Mouse (Mus musculus): ENCODE results near the gene Hmox2. TPM values are rescaled to one million over a fixed set of nuclear protein-coding genes. Genes with fewer than 3 reads are reported as not detected.
"Not testable (repeated sequence)": the region's sequence is repeated elsewhere in the genome, so short reads cannot be mapped to it uniquely, and the experiment has no call there.

Gene Hmox2
- polyA plus RNA-seq, 1 experiment from 2014 or later: 85.2 TPM

GRCm38 (mm10) chr16:4684457-4684791, 41.7 kb upstream of the Hmox2 start:
- ATAC-seq (ENCODE audit: insufficient read depth, low FRiP score): no peak
- H3K9ac ChIP-seq (ENCODE audit: low read length): peak overlapping the region; percentile 98
- H3K4me1 ChIP-seq (ENCODE audit: control insufficient read depth, insufficient read depth, low read length): peaks cover 9% of the 10 kb centered on the region
- H3K4me2 ChIP-seq (ENCODE audit: low read depth, low read length): peak overlapping the region; percentile 98
- H3K27ac ChIP-seq (ENCODE audit: low read length): peak overlapping the region; percentile 62; the same call in 1 of the 2 replicates
- under 1% methylated on average over 9 of the region's 9 CpGs for WGBS
- H3K27me3 ChIP-seq (ENCODE audit: control insufficient read depth, insufficient read depth, low read length): no peaks in the 10 kb centered on the region
- H3K4me3 ChIP-seq (replicated peaks; ENCODE audit: low read length): peak overlapping the region; percentile 98
- no peaks in the 10 kb centered on the region for H3K9me3 ChIP-seq (replicated peaks; ENCODE audit: control insufficient read depth, low read length)
- H3K36me3 ChIP-seq (ENCODE audit: control insufficient read depth, insufficient read depth, low read length): peaks cover 5% of the 10 kb centered on the region

- H3K27ac ChIP-seq (ENCODE audit: low read length); ATAC-seq (ENCODE audit: insufficient read depth, low FRiP score); H3K9me3 ChIP-seq (replicated peaks; ENCODE audit: control insufficient read depth, low read length); H3K4me3 ChIP-seq (replicated peaks; ENCODE audit: low read length); H3K4me1 ChIP-seq (ENCODE audit: control insufficient read depth, insufficient read depth, low read length); H3K9ac ChIP-seq (ENCODE audit: low read length); H3K27me3 ChIP-seq (ENCODE audit: control insufficient read depth, insufficient read depth, low read length); H3K4me2 ChIP-seq (ENCODE audit: low read depth, low read length): not testable (repeated sequence)
- H3K36me3 ChIP-seq (ENCODE audit: control insufficient read depth, insufficient read depth, low read length): peaks cover 30% of the 10 kb centered on the region
- 96% methylated on average over 4 of the region's 4 CpGs for WGBS
These were observed 36.8 kb upstream of the Hmox2 start for GRCm38 (mm10) chr16:4689371-4689770.

- WGBS: 86% methylated on average over 3 of the region's 3 CpGs
- H3K4me3 ChIP-seq (replicated peaks; ENCODE audit: low read length): no peak overlapping the region
These were observed 24.9 kb upstream of the Hmox2 start for GRCm38 (mm10) chr16:4701211-4701610.

DNA sequence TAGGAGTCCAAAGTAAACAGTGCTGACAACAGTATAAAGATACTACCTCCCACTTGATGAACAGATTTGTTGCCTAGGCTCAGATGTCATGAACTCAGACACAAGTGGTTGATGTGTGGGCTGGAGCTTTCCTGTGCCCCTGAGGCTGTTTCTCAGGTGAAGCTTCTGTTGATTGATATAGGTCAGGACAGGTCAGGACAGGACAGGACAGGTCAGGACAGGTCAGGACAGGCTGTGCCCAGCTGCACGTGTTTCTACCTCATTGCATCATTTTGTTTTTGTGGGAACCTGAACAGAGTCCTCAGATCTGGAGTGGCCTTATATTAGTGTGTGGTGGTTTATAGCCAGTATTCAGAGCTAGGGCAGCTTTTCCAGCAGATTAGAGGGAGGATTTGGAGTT, 23.5 kb upstream of the Hmox2 start:
- no peak for ATAC-seq (ENCODE audit: insufficient read depth, low FRiP score)
- no peaks in the 10 kb centered on the region for H3K9me3 ChIP-seq (replicated peaks; ENCODE audit: control insufficient read depth, low read length)
- no peaks in the 10 kb centered on the region for H3K4me1 ChIP-seq (ENCODE audit: control insufficient read depth, insufficient read depth, low read length)
- H3K27ac ChIP-seq (ENCODE audit: low read length): no peak overlapping the region
- no peaks in the 10 kb centered on the region for H3K27me3 ChIP-seq (ENCODE audit: control insufficient read depth, insufficient read depth, low read length)
- no peak overlapping the region for H3K4me2 ChIP-seq (ENCODE audit: low read depth, low read length)
- H3K4me3 ChIP-seq (replicated peaks; ENCODE audit: low read length): no peak overlapping the region
- peaks cover 36% of the 10 kb centered on the region; the same call in 1 of the 2 replicates for H3K36me3 ChIP-seq (ENCODE audit: control insufficient read depth, insufficient read depth, low read length)
- no peak overlapping the region for H3K9ac ChIP-seq (ENCODE audit: low read length)
- WGBS: 40% methylated on average over 1 of the region's 1 CpGs

More at GRCm38 (mm10) chr16:4701211-4701610, 24.9 kb upstream of the Hmox2 start:
- Histone ChIP-seq H3K27ac (ENCODE audit: low read length) (no peak overlapping the region), H3K4me2 (ENCODE audit: low read depth, low read length) (no peak overlapping the region), H3K27me3 (ENCODE audit: control insufficient read depth, insufficient read depth, low read length) (no peaks in the 10 kb centered on the region), H3K9me3 (replicated peaks; ENCODE audit: control insufficient read depth, low read length) (no peaks in the 10 kb centered on the region), H3K4me1 (ENCODE audit: control insufficient read depth, insufficient read depth, low read length) (no peaks in the 10 kb centered on the region), H3K36me3 (ENCODE audit: control insufficient read depth, insufficient read depth, low read length) (peaks cover 37% of the 10 kb centered on the region; the same call in 1 of the 2 replicates), H3K9ac (ENCODE audit: low read length) (no peak overlapping the region)
- no peak for ATAC-seq (ENCODE audit: insufficient read depth, low FRiP score)

DNA sequence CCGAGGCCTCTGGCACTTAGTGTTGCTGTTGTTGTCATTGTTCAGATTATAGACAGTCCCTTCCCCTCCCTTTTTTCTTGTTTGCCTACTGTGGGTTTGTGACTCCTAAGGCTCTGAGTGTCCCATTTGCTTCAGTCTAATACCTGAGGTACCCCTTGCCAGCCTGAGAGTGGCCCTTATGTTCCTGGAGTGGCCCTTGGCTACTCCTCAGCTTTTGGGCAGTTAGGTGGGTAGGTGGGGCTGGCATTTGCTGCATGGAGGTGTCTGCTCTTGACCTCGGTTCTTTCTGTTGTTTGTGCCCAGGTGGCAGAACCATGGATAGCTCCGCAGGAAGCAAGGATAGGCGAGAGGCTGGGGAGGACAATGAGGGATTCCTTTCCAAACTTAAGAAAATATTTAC, 20.6 kb upstream of the Hmox2 start:
- Histone ChIP-seq H3K4me1 (ENCODE audit: control insufficient read depth, insufficient read depth, low read length) (no peaks in the 10 kb centered on the region), H3K9ac (ENCODE audit: low read length) (no peak overlapping the region), H3K9me3 (replicated peaks; ENCODE audit: control insufficient read depth, low read length) (no peaks in the 10 kb centered on the region), H3K4me2 (ENCODE audit: low read depth, low read length) (no peak overlapping the region), H3K27ac (ENCODE audit: low read length) (no peak overlapping the region), H3K36me3 (ENCODE audit: control insufficient read depth, insufficient read depth, low read length) (peaks cover 32% of the 10 kb centered on the region; the same call in 1 of the 2 replicates), H3K27me3 (ENCODE audit: control insufficient read depth, insufficient read depth, low read length) (no peaks in the 10 kb centered on the region), H3K4me3 (replicated peaks; ENCODE audit: low read length) (no peak overlapping the region)
- 43% methylated on average over 4 of the region's 4 CpGs for WGBS
- ATAC-seq (ENCODE audit: insufficient read depth, low FRiP score): no peak

GRCm38 (mm10) chr16:4711173-4711572, 15.0 kb upstream of the Hmox2 start:
- H3K9me3 ChIP-seq (replicated peaks; ENCODE audit: control insufficient read depth, low read length): no peaks in the 10 kb centered on the region
- H3K27ac ChIP-seq (ENCODE audit: low read length): no peak overlapping the region
- no peak overlapping the region for H3K9ac ChIP-seq (ENCODE audit: low read length)
- H3K27me3 ChIP-seq (ENCODE audit: control insufficient read depth, insufficient read depth, low read length): no peaks in the 10 kb centered on the region
- 89% methylated on average over 4 of the region's 4 CpGs for WGBS
- H3K36me3 ChIP-seq (ENCODE audit: control insufficient read depth, insufficient read depth, low read length): peaks cover 14% of the 10 kb centered on the region; the same call in 1 of the 2 replicates
- ATAC-seq (ENCODE audit: insufficient read depth, low FRiP score): no peak
- H3K4me1 ChIP-seq (ENCODE audit: control insufficient read depth, insufficient read depth, low read length): no peaks in the 10 kb centered on the region
- no peak overlapping the region for H3K4me2 ChIP-seq (ENCODE audit: low read depth, low read length)
- H3K4me3 ChIP-seq (replicated peaks; ENCODE audit: low read length): no peak overlapping the region

DNA sequence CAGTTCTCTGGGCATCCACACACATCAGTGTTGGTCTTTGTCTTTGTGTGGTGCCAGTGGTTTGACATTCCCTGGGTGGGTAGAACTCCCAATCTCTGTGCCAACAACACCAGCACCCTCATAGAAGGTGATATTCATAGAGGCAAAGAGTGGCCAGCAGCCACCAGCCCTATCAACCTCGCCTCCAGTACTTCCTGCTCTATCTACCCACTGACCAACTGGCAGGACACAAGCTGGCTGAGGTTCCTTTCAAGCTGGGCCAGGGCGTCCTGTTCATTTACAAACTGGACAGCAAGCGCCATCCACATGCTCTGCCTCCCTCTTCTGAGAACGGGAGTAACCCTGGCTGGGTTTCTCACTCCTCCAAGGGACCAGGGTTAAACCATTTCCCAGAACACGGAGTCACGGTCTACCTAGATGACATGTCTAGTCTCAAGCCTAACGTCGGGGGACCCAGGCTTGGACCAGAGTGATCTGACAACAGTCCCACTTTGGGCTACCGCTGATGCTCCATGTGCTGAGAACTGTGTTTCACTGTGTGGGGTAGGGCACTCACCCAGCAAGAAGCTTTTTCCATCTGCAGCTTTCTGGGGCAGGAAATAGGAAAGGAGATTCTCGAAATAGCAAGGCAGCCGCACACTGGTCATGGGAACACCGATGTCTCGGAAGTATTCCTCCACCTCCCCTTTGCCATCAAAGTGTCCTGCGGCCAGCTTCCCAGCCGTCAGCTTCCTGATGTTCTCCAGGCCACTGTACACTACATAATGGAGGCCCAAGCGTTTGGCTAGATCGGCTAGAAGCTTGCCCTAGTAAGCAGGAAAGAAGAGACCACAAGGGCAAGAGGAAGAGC, 12.1 kb upstream of the Hmox2 start:
- 84% methylated on average over 17 of the region's 17 CpGs for WGBS
- no peaks in the 10 kb centered on the region for H3K36me3 ChIP-seq (ENCODE audit: control insufficient read depth, insufficient read depth, low read length)
- ATAC-seq (ENCODE audit: insufficient read depth, low FRiP score): no peak

GRCm38 (mm10) chr16:4717866-4718265, 8.3 kb upstream of the Hmox2 start:
- H3K27ac ChIP-seq (ENCODE audit: low read length): no peak overlapping the region
- 0 out of 2 replicates have a peak overlapping the region, but pooled peaks have one; percentile 82 for H3K9ac ChIP-seq (ENCODE audit: low read length)
- peak overlapping the region; percentile 74 for H3K4me3 ChIP-seq (replicated peaks; ENCODE audit: low read length)
- no peaks in the 10 kb centered on the region for H3K9me3 ChIP-seq (replicated peaks; ENCODE audit: control insufficient read depth, low read length)
- no peak for ATAC-seq (ENCODE audit: insufficient read depth, low FRiP score)
- H3K4me2 ChIP-seq (ENCODE audit: low read depth, low read length): peak overlapping the region; percentile 60
- 37% methylated on average over 3 of the region's 3 CpGs for WGBS
- H3K36me3 ChIP-seq (ENCODE audit: control insufficient read depth, insufficient read depth, low read length): no peaks in the 10 kb centered on the region
- no peaks in the 10 kb centered on the region for H3K27me3 ChIP-seq (ENCODE audit: control insufficient read depth, insufficient read depth, low read length)
- peaks cover 7% of the 10 kb centered on the region; the same call in 1 of the 2 replicates for H3K4me1 ChIP-seq (ENCODE audit: control insufficient read depth, insufficient read depth, low read length)

More for the DNA sequence above, 12.1 kb upstream of the Hmox2 start:
- H3K27me3 ChIP-seq (ENCODE audit: control insufficient read depth, insufficient read depth, low read length): no peaks in the 10 kb centered on the region
- no peaks in the 10 kb centered on the region for H3K9me3 ChIP-seq (replicated peaks; ENCODE audit: control insufficient read depth, low read length)
- no peak overlapping the region for H3K27ac ChIP-seq (ENCODE audit: low read length)
- no peak overlapping the region for H3K4me3 ChIP-seq (replicated peaks; ENCODE audit: low read length)
- H3K4me1 ChIP-seq (ENCODE audit: control insufficient read depth, insufficient read depth, low read length): peaks cover 7% of the 10 kb centered on the region; the same call in 1 of the 2 replicates
- H3K4me2 ChIP-seq (ENCODE audit: low read depth, low read length): no peak overlapping the region
- H3K9ac ChIP-seq (ENCODE audit: low read length): no peak overlapping the region

DNA sequence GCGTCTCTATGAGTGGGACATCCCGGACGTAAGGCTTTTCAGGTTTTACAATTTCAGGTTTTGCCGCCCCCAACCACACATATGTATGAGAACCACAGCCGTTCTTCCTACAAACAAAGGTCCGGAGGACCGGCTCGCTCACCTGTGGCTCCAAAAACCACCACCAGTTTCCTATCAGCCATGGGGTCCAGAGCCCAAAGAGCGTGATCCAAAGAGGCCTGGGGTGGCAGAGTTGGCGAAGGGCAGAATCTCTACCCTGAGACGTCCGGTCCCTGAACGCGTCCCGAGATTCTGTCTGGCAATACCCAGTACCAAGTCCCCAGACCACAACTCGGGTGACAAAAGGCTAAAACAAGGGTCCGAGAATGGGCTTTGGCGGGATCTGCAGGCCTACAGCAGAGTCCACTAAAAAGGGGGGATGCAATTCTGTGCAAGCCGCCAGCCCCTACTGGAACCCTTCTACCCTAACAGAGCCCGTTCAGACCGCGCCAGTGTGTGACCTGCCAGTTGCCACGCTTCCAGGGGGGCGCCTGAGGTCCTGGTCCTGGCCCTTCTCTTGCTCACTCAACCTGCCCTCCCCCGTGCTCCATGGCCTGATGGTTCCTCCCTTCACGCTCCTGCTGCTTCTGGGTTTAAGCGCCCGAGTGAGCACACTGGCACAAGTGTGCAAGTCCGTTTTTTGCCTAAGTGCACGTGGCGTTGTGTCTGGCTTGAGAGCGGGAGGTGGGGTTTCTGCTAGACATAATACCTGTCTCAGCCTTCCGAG, 7.2 kb upstream of the Hmox2 start, which contains the start of gene Nmral1:
Nmral1 (minus strand) TSS at position 604 of the 766 bp plus-strand sequence.
- 14% methylated on average over 33 of the region's 33 CpGs for WGBS
- peak within 1 kb of the TSS; percentile 47 for H3K27ac ChIP-seq (ENCODE audit: low read length)

More for the DNA sequence above, 7.2 kb upstream of the Hmox2 start, which contains the start of gene Nmral1:
- Histone ChIP-seq H3K4me3 (replicated peaks; ENCODE audit: low read length) (peak within 1 kb of the TSS; percentile 74), H3K4me1 (ENCODE audit: control insufficient read depth, insufficient read depth, low read length) (peaks cover 7% of the 10 kb centered on the region; the same call in 1 of the 2 replicates), H3K9ac (ENCODE audit: low read length) (peak within 1 kb of the TSS; percentile 82), H3K4me2 (ENCODE audit: low read depth, low read length) (peak within 1 kb of the TSS; percentile 60), H3K9me3 (replicated peaks; ENCODE audit: control insufficient read depth, low read length) (no peaks in the 10 kb centered on the region), H3K27me3 (ENCODE audit: control insufficient read depth, insufficient read depth, low read length) (no peaks in the 10 kb centered on the region), H3K36me3 (ENCODE audit: control insufficient read depth, insufficient read depth, low read length) (no peaks in the 10 kb centered on the region)
- ATAC-seq (ENCODE audit: insufficient read depth, low FRiP score): peak; percentile 88

Data from stomach, embryonic 16.5 days (tissue).